Mouse (Mus musculus): ENCODE measurements at regions not wholly inside any gene's neighbourhood (a gene's known extent, or its start where the extent isn't known, plus 50 kb on each side); places are given as distances from the start of the nearest gene placed in this dataset.

GRCm38 (mm10) chr5:85467811-85468210 is 597.6 kb downstream of the Cenpc1 start:
- DNase-seq (ENCODE audit: low read depth, low spot score), result no peak

GRCm38 (mm10) chr5:85467151-85467550 is 598.2 kb downstream of the Cenpc1 start:
- DNase-seq (ENCODE audit: low read depth, low spot score), result no peak
